Mouse (Mus musculus): Measurements from ENCODE around the gene Homer3. TPM values are rescaled to one million over a fixed set of nuclear protein-coding genes. Genes with fewer than 3 reads are reported as not detected.

Gene Homer3
- polyA plus RNA-seq, 1 experiment from 2014 or later, result 48.9 TPM

- DNase-seq (ENCODE audit: low spot score), result peak; percentile 38
- H3K4me2 ChIP-seq (ENCODE audit: low read depth, low read length), result peak overlapping the region; percentile 34
- H3K4me3 ChIP-seq (ENCODE audit: low read depth, low read length), result peak overlapping the region; percentile 8; the same call in 1 of the 2 replicates
- no peak overlapping the region for H3K27ac ChIP-seq (replicated peaks; ENCODE audit: low read depth, low read length)
- peaks cover 12% of the 10 kb centered on the region for H3K4me1 ChIP-seq (ENCODE audit: control insufficient read depth, insufficient read depth, low read length)
- ATAC-seq (replicated peaks; ENCODE audit: insufficient number of reproducible peaks, low FRiP score, low TSS enrichment, low read depth), result peak; percentile 19
- peak overlapping the region; percentile 50 for H3K9ac ChIP-seq (replicated peaks; ENCODE audit: low read length)
- no peaks in the 10 kb centered on the region for H3K27me3 ChIP-seq (ENCODE audit: control insufficient read depth, insufficient read depth, low read length)
- H3K9me3 ChIP-seq (replicated peaks; ENCODE audit: control insufficient read depth, low read length), result no peaks in the 10 kb centered on the region
- peaks cover 18% of the 10 kb centered on the region for H3K36me3 ChIP-seq (replicated peaks; ENCODE audit: control insufficient read depth, insufficient read depth, low read depth, low read length)
- 5% methylated on average over 45 of the region's 45 CpGs for WGBS
These were observed 47.5 kb downstream of the Homer3 start for GRCm38 (mm10) chr8:70329835-70330740.

GRCm38 (mm10) chr8:70330741-70331364, 48.2 kb downstream of the Homer3 start:
- ATAC-seq (replicated peaks; ENCODE audit: insufficient number of reproducible peaks, low FRiP score, low TSS enrichment, low read depth) (peak; percentile 63), DNase-seq (ENCODE audit: low spot score) (peak; percentile 81)
- Histone ChIP-seq H3K4me2 (ENCODE audit: low read depth, low read length) (peak overlapping the region; percentile 34), H3K9ac (replicated peaks; ENCODE audit: low read length) (peak overlapping the region; percentile 50), H3K9me3 (replicated peaks; ENCODE audit: control insufficient read depth, low read length) (no peaks in the 10 kb centered on the region), H3K27ac (replicated peaks; ENCODE audit: low read depth, low read length) (no peak overlapping the region; the same call in 1 of the 2 replicates), H3K4me1 (ENCODE audit: control insufficient read depth, insufficient read depth, low read length) (peaks cover 12% of the 10 kb centered on the region), H3K36me3 (replicated peaks; ENCODE audit: control insufficient read depth, insufficient read depth, low read depth, low read length) (peaks cover 23% of the 10 kb centered on the region), H3K4me3 (ENCODE audit: low read depth, low read length) (peak overlapping the region; percentile 8; the same call in 1 of the 2 replicates), H3K27me3 (ENCODE audit: control insufficient read depth, insufficient read depth, low read length) (no peaks in the 10 kb centered on the region)
- 30% methylated on average over 53 of the region's 53 CpGs for WGBS

- Histone ChIP-seq H3K4me3 (ENCODE audit: low read depth, low read length) (no peak overlapping the region), H3K4me2 (ENCODE audit: low read depth, low read length) (no peak overlapping the region), H3K27ac (replicated peaks; ENCODE audit: low read depth, low read length) (no peak overlapping the region), H3K9ac (replicated peaks; ENCODE audit: low read length) (no peak overlapping the region), H3K27me3 (ENCODE audit: control insufficient read depth, insufficient read depth, low read length) (no peaks in the 10 kb centered on the region), H3K9me3 (replicated peaks; ENCODE audit: control insufficient read depth, low read length) (no peaks in the 10 kb centered on the region), H3K4me1 (ENCODE audit: control insufficient read depth, insufficient read depth, low read length) (peaks cover 12% of the 10 kb centered on the region), H3K36me3 (replicated peaks; ENCODE audit: control insufficient read depth, insufficient read depth, low read depth, low read length) (peaks cover 23% of the 10 kb centered on the region)
- DNase-seq (ENCODE audit: low spot score), result peak; percentile 48
- no peak for ATAC-seq (replicated peaks; ENCODE audit: insufficient number of reproducible peaks, low FRiP score, low TSS enrichment, low read depth)
- 64% methylated on average over 19 of the region's 19 CpGs for WGBS
These were observed 48.9 kb downstream of the Homer3 start for GRCm38 (mm10) chr8:70331526-70331925.

GRCm38 (mm10) chr8:70332070-70332877, 49.6 kb downstream of the Homer3 start:
- H3K27ac ChIP-seq (replicated peaks; ENCODE audit: low read depth, low read length), result 0 out of 2 replicates have a peak overlapping the region, but pooled peaks have one; percentile 2
- 24% methylated on average over 41 of the region's 41 CpGs for WGBS

GRCm38 (mm10) chr8:70332878-70333202, 50.2 kb downstream of the Homer3 start:
- Histone ChIP-seq H3K27me3 (ENCODE audit: control insufficient read depth, insufficient read depth, low read length) (no peaks in the 10 kb centered on the region), H3K36me3 (replicated peaks; ENCODE audit: control insufficient read depth, insufficient read depth, low read depth, low read length) (peaks cover 26% of the 10 kb centered on the region), H3K9ac (replicated peaks; ENCODE audit: low read length) (no peak overlapping the region), H3K4me1 (ENCODE audit: control insufficient read depth, insufficient read depth, low read length) (peaks cover 12% of the 10 kb centered on the region), H3K27ac (replicated peaks; ENCODE audit: low read depth, low read length) (no peak overlapping the region), H3K4me2 (ENCODE audit: low read depth, low read length) (no peak overlapping the region), H3K4me3 (ENCODE audit: low read depth, low read length) (no peak overlapping the region), H3K9me3 (replicated peaks; ENCODE audit: control insufficient read depth, low read length) (no peaks in the 10 kb centered on the region)
- DNase-seq (ENCODE audit: low spot score) (no peak), ATAC-seq (replicated peaks; ENCODE audit: insufficient number of reproducible peaks, low FRiP score, low TSS enrichment, low read depth) (no peak)
- WGBS, result 93% methylated on average over 6 of the region's 6 CpGs

More at GRCm38 (mm10) chr8:70332070-70332877, 49.6 kb downstream of the Homer3 start:
- DNase-seq (ENCODE audit: low spot score) (peak; percentile 88), ATAC-seq (replicated peaks; ENCODE audit: insufficient number of reproducible peaks, low FRiP score, low TSS enrichment, low read depth) (peak; percentile 70)
- Histone ChIP-seq H3K4me2 (ENCODE audit: low read depth, low read length) (no peak overlapping the region), H3K4me1 (ENCODE audit: control insufficient read depth, insufficient read depth, low read length) (peaks cover 12% of the 10 kb centered on the region), H3K4me3 (ENCODE audit: low read depth, low read length) (no peak overlapping the region), H3K9ac (replicated peaks; ENCODE audit: low read length) (no peak overlapping the region), H3K27me3 (ENCODE audit: control insufficient read depth, insufficient read depth, low read length) (no peaks in the 10 kb centered on the region), H3K36me3 (replicated peaks; ENCODE audit: control insufficient read depth, insufficient read depth, low read depth, low read length) (peaks cover 24% of the 10 kb centered on the region), H3K9me3 (replicated peaks; ENCODE audit: control insufficient read depth, low read length) (no peaks in the 10 kb centered on the region)

- WGBS, result 92% methylated on average over 7 of the region's 7 CpGs
- peaks cover 3% of the 10 kb centered on the region; the same call in 1 of the 2 replicates for H3K4me1 ChIP-seq (ENCODE audit: control insufficient read depth, insufficient read depth, low read length)
- H3K9me3 ChIP-seq (replicated peaks; ENCODE audit: control insufficient read depth, low read length), result no peaks in the 10 kb centered on the region
- peaks cover 24% of the 10 kb centered on the region for H3K36me3 ChIP-seq (replicated peaks; ENCODE audit: control insufficient read depth, insufficient read depth, low read depth, low read length)
- H3K27ac ChIP-seq (replicated peaks; ENCODE audit: low read depth, low read length), result no peak overlapping the region
- DNase-seq (ENCODE audit: low spot score), result no peak
- H3K9ac ChIP-seq (replicated peaks; ENCODE audit: low read length), result no peak overlapping the region
- no peaks in the 10 kb centered on the region for H3K27me3 ChIP-seq (ENCODE audit: control insufficient read depth, insufficient read depth, low read length)
- ATAC-seq (replicated peaks; ENCODE audit: insufficient number of reproducible peaks, low FRiP score, low TSS enrichment, low read depth), result no peak
- no peak overlapping the region for H3K4me3 ChIP-seq (ENCODE audit: low read depth, low read length)
- no peak overlapping the region for H3K4me2 ChIP-seq (ENCODE audit: low read depth, low read length)
These were observed 56.3 kb downstream of the Homer3 start for GRCm38 (mm10) chr8:70338931-70339330.

- ATAC-seq (replicated peaks; ENCODE audit: insufficient number of reproducible peaks, low FRiP score, low TSS enrichment, low read depth), result no peak
- WGBS, result 93% methylated on average over 7 of the region's 7 CpGs
- H3K36me3 ChIP-seq (replicated peaks; ENCODE audit: control insufficient read depth, insufficient read depth, low read depth, low read length), result peaks cover 9% of the 10 kb centered on the region
These were observed 58.0 kb downstream of the Homer3 start for GRCm38 (mm10) chr8:70340659-70341058.

More at GRCm38 (mm10) chr8:70340659-70341058, 58.0 kb downstream of the Homer3 start:
- H3K4me2 ChIP-seq (ENCODE audit: low read depth, low read length), result no peak overlapping the region
- no peak overlapping the region for H3K4me3 ChIP-seq (ENCODE audit: low read depth, low read length)
- H3K4me1 ChIP-seq (ENCODE audit: control insufficient read depth, insufficient read depth, low read length), result peaks cover 3% of the 10 kb centered on the region; the same call in 1 of the 2 replicates
- H3K9ac ChIP-seq (replicated peaks; ENCODE audit: low read length), result no peak overlapping the region
- no peak overlapping the region for H3K27ac ChIP-seq (replicated peaks; ENCODE audit: low read depth, low read length)
- no peaks in the 10 kb centered on the region for H3K27me3 ChIP-seq (ENCODE audit: control insufficient read depth, insufficient read depth, low read length)
- H3K9me3 ChIP-seq (replicated peaks; ENCODE audit: control insufficient read depth, low read length), result no peaks in the 10 kb centered on the region
- no peak for DNase-seq (ENCODE audit: low spot score)
